Mouse (Mus musculus): ENCODE results near the gene Eif1ad. TPM values are rescaled to one million over a fixed set of nuclear protein-coding genes. Genes with fewer than 3 reads are reported as not detected.

Gene Eif1ad
- total RNA-seq, 2 experiments from 2014 or later, result 26.4 to 28.8 TPM

DNA sequence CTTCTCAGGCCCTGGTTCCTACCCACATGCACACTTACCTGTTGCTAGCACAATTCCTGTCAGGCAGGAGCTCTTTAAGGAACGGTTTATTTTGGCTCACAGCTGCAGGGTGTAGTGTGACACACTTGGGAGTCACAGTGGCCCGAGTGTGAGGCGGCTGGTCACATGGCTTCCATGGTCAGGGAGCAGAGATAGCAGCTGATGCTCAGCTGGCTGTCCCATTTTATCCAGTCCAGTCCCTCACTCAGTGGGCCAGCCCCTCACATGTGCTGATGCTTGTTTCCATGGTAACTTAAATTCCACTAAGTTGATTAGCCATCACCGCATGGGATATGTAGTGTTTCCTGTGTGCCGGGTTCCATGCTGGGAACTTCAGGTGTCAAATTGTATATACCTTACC, 45.4 kb downstream of the Eif1ad start:
- no peak for DNase-seq

DNA sequence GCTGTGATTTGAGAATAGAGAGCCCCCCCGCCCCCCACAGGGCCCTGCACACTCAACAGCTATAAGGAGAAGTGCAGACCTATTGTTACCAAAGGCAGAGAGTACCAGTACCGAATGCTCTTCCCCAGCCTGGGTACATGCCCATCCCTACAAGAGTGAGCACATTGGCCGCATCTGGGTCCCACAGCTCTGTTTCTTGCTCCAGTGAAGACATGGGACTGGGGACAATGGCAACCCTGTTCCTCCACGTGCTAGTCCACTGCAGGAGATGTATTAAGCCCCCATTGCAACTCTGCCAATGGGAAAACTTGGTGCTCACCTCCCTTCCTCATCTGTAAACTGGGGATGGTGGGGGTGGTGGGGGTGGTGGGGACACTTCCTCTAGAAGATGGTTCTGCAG, 47.3 kb downstream of the Eif1ad start:
- no peak for DNase-seq
- intact Hi-C loops (cut with DNase I), result no loop called here

More for the DNA sequence above, 45.4 kb downstream of the Eif1ad start:
- intact Hi-C loops (cut with DNase I), result no loop called here

DNA sequence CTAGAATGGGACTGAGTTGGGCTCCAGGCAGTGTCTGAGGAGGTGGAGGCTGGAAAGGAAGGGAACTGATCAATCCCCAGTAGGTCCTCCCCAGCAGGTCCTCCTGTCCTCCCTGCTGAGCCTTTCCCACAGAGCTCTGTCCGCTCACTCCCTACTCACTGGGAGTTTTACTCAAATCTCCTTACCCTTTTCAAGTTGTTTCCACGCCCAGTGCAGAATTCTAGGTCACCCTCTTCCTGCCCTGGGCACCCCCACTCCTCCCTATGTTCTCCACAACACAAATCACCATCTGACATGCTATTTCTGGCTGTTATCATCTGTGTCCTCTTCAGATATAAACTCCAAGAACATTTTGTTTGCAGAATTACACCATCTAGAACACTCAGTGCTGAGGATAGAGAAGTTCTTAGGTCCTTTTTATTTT, 48.0 kb downstream of the Eif1ad start:
- intact Hi-C loops (cut with DNase I), result no loop called here
- DNase-seq, result peak in 1 of 2 experiments; percentile 46

DNA sequence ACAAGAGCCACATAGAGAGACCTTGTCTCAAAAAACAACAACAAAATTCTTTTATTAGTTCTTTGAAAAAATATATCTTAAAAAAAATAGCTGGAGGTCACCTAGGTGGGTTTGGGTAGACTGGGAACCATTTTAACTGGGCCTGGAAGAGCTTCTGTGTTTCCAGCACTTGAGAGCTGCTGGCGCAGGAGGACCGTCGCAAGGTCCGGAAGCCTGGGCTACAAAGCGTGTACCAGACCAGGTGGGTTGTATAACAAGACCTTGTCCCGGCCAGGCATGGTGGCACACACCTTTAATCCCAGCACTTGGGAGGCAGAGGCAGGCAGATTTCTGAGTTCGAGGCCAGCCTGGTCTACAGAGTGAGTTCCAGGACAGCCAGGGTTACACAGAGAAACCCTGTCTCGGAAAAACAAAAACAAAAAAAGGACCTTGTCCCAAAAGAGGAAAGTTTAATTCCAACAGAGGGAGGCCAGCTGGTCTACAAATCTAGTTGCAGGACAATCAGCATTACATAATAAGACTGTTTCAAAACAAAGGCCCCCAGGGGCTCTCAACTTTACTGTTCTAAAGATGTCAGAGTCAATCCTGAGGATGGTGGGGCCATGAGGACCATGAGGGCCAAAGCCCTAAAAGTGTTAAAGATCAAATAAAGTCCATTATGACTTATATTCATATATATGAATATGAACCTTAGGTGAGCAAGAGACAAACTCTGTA, 52.4 kb downstream of the Eif1ad start:
- intact Hi-C loops (cut with DNase I), result no loop called here
- DNase-seq, result no peak

DNA sequence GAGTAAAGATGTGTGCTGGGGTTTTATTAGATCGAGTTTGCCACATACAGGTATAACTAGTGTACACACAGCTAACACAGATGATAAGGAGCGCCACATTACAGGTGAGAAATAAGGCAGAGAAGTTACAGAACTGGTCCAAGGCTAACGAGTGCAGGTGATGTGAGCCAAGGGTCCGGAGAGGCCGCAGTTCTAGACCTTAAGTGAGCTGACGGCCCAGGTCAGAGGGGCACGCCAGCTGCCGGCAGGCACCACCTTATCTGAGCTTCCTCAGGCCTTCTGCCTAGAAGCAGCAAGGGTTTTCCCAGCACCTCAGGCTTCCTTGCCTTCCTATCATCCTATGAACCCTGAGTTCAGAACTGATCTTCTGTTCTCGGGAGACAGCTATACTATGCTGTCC, 53.1 kb downstream of the Eif1ad start:
- no peak for DNase-seq
- intact Hi-C loops (cut with DNase I), result no loop called here

DNA sequence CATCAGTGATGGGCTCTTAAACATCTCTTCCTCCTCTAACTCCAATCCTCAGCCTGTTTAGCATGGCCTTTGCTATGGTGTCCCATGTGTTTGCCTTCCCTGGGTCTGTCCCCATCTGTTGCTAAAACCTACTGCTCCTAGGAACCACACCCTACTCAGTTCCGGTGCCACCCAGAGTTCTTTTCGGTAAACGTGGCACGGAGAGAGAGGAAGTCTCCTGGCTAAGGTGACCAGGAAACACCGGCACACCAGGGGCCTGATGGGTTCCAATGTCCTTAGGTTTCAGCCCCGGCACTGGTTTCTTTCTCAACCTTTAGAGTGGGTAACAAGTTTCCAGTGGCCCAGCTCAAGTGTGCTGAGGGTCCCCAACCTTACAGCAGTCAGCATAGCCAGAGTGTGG, 54.0 kb downstream of the Eif1ad start:
- no peak for DNase-seq
- intact Hi-C loops (cut with DNase I), result no loop called here

Other genes with a start within 250 kb of the Eif1ad start
- 10 to 100 TPM; 38.8 to 42.8 TPM for gene Klc2, start 248.2 kb upstream of the Eif1ad start, total RNA-seq (2021)
- 10 to 100 TPM; 24.5 to 27.8 TPM for gene Pacs1, start 93.6 kb upstream of the Eif1ad start, total RNA-seq (2021)
- gene Sf3b2, start 71.3 kb upstream of the Eif1ad start, total RNA-seq (2021), result 100 to 1,000 TPM; 129 to 136 TPM
- 10 to 100 TPM in 1 of 2 experiments, 1 to 10 TPM in 1; 9.4 to 14.6 TPM for gene Gal3st3, start 68.4 kb upstream of the Eif1ad start, total RNA-seq (2021)
- not detected for gene Catsper1, start 31.0 kb upstream of the Eif1ad start, total RNA-seq (2021)
- gene Cst6, start 17.2 kb upstream of the Eif1ad start, total RNA-seq (2021), result 1 to 10 TPM; 2.6 to 3.1 TPM
- gene Banf1, start 427 bp downstream of the Eif1ad start, total RNA-seq (2021), result 100 to 1,000 TPM; 173 to 178 TPM
- gene Sart1, start 22.0 kb downstream of the Eif1ad start, total RNA-seq (2021), result 10 to 100 TPM; 47.7 to 50.7 TPM
- gene Tsga10ip, start 35.8 kb downstream of the Eif1ad start, total RNA-seq (2021), result not detected
- gene Drap1, start 58.2 kb downstream of the Eif1ad start, total RNA-seq (2021), result 100 to 1,000 TPM; 240 to 260 TPM
- gene AI837181, start 58.4 kb downstream of the Eif1ad start, total RNA-seq (2021), result 10 to 100 TPM; 40.3 to 43.8 TPM
- gene Fosl1, start 80.8 kb downstream of the Eif1ad start, total RNA-seq (2021), result not detected
- 10 to 100 TPM; 12.5 to 14.5 TPM for gene Ccdc85b, start 91.2 kb downstream of the Eif1ad start, total RNA-seq (2021)
- 10 to 100 TPM; 90.2 to 91.5 TPM for gene Fibp, start 93.9 kb downstream of the Eif1ad start, total RNA-seq (2021)
- under 1 TPM; 0.41 to 0.45 TPM for gene Ctsw, start 101.8 kb downstream of the Eif1ad start, total RNA-seq (2021)
- 10 to 100 TPM; 28.6 to 32.7 TPM for gene Efemp2, start 107.2 kb downstream of the Eif1ad start, total RNA-seq (2021)
- 10 to 100 TPM; 24.3 to 25.5 TPM for gene Mus81, start 121.7 kb downstream of the Eif1ad start, total RNA-seq (2021)
- 100 to 1,000 TPM; 497 to 519 TPM for gene Cfl1, start 123.7 kb downstream of the Eif1ad start, total RNA-seq (2021)
- gene 1700020D05Rik, start 137.0 kb downstream of the Eif1ad start, total RNA-seq (2021), result 1 to 10 TPM in 1 of 2 experiments, under 1 TPM in 1; 0.69 to 1.2 TPM
- gene Snx32, start 143.8 kb downstream of the Eif1ad start, total RNA-seq (2021), result 1 to 10 TPM; 6.1 to 7.7 TPM
- not detected for gene Ovol1, start 193.9 kb downstream of the Eif1ad start, total RNA-seq (2021)
- gene Ap5b1, start 201.3 kb downstream of the Eif1ad start, total RNA-seq (2021), result 1 to 10 TPM; 4.1 to 4.5 TPM
- gene Rnaseh2c, start 235.1 kb downstream of the Eif1ad start, total RNA-seq (2021), result 10 to 100 TPM; 63.6 to 76.0 TPM
- 10 to 100 TPM; 34.2 to 43.5 TPM for gene Kat5, start 243.5 kb downstream of the Eif1ad start, total RNA-seq (2021)